Mouse (Mus musculus) cerebellum, adult 9-10 months (tissue): ENCODE measurements around the gene Rnf224.

Source experiments
- DNase-seq: peaks from one replicate; pipeline ENCODE4 v3.0.0; 2022

Rnf224 gene

GRCm38 (mm10) chr2:25225811-25226379 lies 10.7 kb downstream of the Rnf224 start:
- DNase-seq = peak; percentile 55

GRCm38 (mm10) chr2:25224766-25225752 lies 11.5 kb downstream of the Rnf224 start:
- DNase-seq = peak; percentile 100

- DNase-seq = no peak
Measured at GRCm38 (mm10) chr2:25224492-25224765, 12.2 kb downstream of the Rnf224 start, which contains the start of gene Tubb4b. Gene Tubb4b (minus strand): TSS chr2:25224702.

- peak; percentile 79 for DNase-seq
Measured at GRCm38 (mm10) chr2:25223681-25224491, 12.7 kb downstream of the Rnf224 start.

- DNase-seq = no peak
Measured at GRCm38 (mm10) chr2:25221331-25221772, 15.2 kb downstream of the Rnf224 start.

GRCm38 (mm10) chr2:25218445-25218844 lies 18.1 kb downstream of the Rnf224 start, which contains the start of gene Fam166a:
Gene Fam166a (plus strand): TSS chr2:25218745.
- no peak for DNase-seq

GRCm38 (mm10) chr2:25217666-25218065 lies 18.9 kb downstream of the Rnf224 start:
- no peak for DNase-seq

- DNase-seq = no peak
Measured at GRCm38 (mm10) chr2:25214444-25214843, 22.1 kb downstream of the Rnf224 start, which contains the start of gene Stpg3. Gene Stpg3 (minus strand): TSS chr2:25214637.

GRCm38 (mm10) chr2:25213266-25213865 lies 23.2 kb downstream of the Rnf224 start:
- no peak for DNase-seq

- DNase-seq = peak; percentile 87
Measured at GRCm38 (mm10) chr2:25211121-25211670, 25.4 kb downstream of the Rnf224 start, which contains the start of gene Nelfb. Gene Nelfb (minus strand): TSS chr2:25211489.

- no peak for DNase-seq
Measured at GRCm38 (mm10) chr2:25210686-25211085, 25.9 kb downstream of the Rnf224 start.

- no peak for DNase-seq
Measured at GRCm38 (mm10) chr2:25207593-25207992, 29.0 kb downstream of the Rnf224 start.

GRCm38 (mm10) chr2:25203631-25204214 lies 32.9 kb downstream of the Rnf224 start:
- no peak for DNase-seq

- no peak for DNase-seq
Measured at GRCm38 (mm10) chr2:25200631-25201030, 36.0 kb downstream of the Rnf224 start.

GRCm38 (mm10) chr2:25197946-25198345 lies 38.6 kb downstream of the Rnf224 start:
- DNase-seq = no peak

GRCm38 (mm10) chr2:25197191-25197590 lies 39.4 kb downstream of the Rnf224 start:
- no peak for DNase-seq

- DNase-seq = no peak
Measured at GRCm38 (mm10) chr2:25196172-25196954, 40.2 kb downstream of the Rnf224 start, which contains the start of gene Tor4a. Gene Tor4a (minus strand): TSS chr2:25196886.

- DNase-seq = no peak
Measured at GRCm38 (mm10) chr2:25195211-25196156, 41.1 kb downstream of the Rnf224 start.

- no peak for DNase-seq
Measured at GRCm38 (mm10) chr2:25194486-25195171, 42.0 kb downstream of the Rnf224 start.
